Mouse (Mus musculus) ovary, adult 18-20 months (tissue): Measurements from ENCODE around the gene Gm10272.
"Not testable (repeated sequence)": the region's sequence is repeated elsewhere in the genome, so short reads cannot be mapped to it uniquely, and the experiment has no call there.

ENCODE experiments used
- DNase-seq: peaks from one replicate; pipeline ENCODE4 v3.0.0; 2022; ENCODE audit warnings: low spot score, mixed read lengths

Gene Gm10272

DNA sequence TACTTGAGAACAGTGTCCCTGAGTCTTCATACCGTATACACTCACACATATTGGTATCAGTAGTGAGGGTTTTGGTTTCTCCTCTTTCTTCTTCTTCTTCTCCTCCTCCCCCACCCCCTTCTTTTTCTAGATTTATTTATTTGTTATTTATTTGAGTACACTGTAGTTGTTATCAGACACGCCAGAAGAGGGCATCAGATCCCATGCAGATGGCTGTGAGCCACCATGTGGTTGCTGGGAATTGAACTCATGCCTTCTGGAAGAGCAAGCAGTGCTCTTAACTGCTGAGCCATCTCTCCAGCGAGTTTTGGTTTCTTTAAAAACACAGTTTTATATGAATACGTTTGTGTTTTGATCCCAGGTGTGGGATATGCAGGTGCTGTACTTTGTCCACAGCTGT lies 21.9 kb downstream of the Gm10272 start:
- DNase-seq: no peak

DNA sequence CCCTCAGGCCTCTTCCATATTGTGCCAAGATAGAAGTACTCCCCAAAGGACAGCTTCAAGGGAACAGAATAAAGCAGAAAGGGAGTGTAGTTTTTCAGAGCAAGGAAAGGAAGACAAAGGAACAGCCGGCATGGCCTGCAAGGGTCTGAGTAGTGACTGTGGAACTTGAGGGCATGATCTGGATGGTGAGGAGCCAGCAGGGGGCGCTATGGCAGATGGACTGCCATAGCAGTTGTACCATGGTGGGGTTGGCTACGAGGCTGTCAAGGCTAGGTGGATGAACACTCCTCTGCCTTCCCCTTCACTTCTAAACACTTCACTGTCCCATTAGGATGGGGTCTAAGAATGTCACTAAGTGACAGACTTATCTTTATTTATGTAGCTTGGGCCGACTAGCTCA lies 22.8 kb downstream of the Gm10272 start:
- DNase-seq: no peak

DNA sequence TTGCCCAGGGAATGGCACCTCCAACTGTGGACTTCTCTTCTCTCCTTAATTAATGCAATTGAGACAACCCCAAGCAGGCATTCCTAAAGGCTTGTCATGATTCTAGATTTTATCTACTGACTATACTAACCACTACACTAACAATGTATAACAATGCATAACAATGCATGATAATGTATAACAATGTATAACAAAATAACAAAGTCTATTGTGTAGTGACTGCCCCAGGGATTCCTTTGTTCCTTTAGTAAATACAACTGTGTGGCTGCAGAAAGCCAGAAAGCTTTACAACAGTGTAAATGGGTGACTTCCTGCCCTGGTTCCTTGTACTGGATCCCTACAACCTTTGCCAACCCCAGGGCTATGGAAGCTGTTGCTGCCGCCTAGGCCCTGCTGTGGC lies 29.5 kb downstream of the Gm10272 start:
- no peak for DNase-seq

DNA sequence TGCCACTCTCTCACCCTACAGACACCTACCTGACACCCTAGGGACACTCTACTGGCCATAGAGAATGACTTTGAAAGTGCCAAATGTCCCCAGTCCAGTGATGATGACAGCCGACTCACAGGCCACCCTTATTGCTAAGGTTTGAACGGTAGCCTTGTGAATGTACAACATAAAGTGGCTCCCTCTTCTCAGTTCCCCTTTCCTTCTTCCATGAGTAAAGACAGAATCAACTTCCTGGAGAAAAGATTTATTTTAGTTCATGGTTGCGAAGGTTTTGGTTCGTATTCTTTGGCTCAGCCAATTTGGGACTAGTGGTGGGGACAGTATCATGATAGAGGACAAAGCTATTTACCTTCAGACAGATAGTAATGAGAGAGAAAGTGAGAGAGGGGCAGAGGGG lies 32.5 kb downstream of the Gm10272 start:
- DNase-seq: no peak

DNA sequence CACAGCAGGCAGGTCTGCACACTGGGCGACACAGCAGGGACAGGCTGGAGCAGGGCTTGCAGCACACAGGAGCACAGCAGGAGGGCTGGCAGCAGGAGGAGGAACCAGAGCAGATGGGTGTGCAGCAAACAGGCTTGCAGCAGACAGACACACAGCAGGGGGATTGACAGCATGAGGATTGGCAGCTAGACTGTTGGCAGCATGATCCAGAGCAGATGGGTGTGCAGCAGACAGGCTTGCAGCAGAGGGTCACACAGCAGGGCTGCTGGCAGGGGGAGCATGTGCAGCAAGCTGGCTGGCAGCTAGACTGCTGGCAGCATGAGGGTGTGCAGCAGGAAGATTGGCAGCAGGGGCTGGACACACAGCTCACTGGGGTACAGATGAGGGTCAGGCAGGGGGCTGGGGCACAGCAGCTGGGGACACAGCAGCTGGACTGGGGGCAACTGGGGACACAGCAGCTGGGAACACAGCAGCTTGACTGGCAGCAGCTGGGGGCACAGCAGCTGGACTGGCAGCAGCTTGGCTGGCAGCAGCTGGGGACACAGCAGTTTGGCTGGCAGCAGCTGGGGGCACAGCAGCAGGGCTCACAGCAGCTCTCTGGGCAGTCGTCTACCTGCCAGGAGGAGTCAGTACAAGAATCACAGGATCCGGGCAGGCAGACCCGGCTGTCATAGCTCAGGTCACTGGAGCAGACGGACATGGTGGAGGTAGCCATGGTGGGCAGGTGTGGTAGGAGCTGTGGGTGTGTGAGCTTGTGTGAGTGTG lies 35.7 kb downstream of the Gm10272 start, which contains the start of gene Gm18596:
TSS of gene Gm18596 (minus strand) at position 715 of the 765 bp plus-strand sequence.
- DNase-seq: not testable (repeated sequence)

DNA sequence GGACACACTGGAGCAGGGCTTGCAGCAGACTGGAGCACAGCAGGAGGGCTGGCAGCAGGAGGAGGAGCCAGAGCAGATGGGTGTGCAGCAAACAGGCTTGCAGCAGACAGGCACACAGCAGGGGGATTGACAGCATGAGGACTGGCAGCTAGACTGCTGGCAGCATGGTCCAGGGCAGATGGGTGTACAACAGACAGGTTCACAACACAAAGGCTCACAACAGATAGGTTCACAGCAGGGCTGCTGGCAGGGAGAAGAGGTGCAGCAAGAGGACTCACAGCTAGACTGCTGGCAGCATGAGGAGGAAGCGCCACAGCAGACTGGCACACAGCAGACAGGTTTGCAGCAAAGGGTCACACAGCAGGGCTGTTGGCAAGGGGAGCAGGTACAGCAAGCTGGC lies 44.3 kb downstream of the Gm10272 start:
- DNase-seq: not testable (repeated sequence)

DNA sequence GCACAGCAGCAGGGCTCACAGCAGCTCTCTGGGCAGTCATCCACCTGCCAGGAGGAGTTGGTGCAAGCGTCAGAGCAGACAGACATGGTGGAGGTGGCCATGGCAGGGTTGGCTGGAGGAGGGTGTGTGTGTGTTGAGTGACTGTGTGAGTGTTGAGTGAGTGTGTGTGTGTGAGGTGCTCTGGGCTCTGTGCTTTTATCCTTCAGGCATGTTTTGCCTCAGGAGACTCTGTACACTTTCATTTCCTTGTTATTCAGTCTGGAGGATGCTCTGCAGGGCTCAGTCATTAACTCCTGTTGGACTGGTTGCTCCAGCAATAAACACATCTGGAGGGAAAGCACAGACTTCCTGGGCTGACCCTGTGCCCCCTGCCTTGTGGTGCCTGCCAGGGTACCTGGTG lies 44.8 kb downstream of the Gm10272 start, which contains the start of gene Gm9736:
TSS of gene Gm9736 (minus strand) at position 101 of the 400 bp plus-strand sequence.
- DNase-seq: not testable (repeated sequence)

DNA sequence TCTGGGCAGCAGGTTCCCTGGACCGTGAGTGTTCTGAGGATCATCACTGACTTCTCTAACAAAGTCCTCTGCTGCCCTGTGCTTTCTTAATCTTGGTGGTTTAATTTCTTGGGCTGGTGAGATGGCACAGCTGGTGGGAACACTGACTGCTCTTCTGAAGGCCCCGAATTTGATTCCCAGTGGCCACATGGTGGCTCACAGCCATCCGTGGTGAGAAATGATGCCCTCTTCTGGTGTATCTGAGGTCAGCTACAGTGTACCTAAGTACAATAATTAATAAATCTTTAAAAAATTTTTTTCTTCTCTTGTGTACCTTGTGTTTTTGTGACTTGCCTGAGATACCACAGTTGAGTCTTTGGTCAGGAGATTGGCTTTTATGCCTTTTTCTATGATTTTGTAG lies 45.9 kb downstream of the Gm10272 start:
- not testable (repeated sequence) for DNase-seq

DNA sequence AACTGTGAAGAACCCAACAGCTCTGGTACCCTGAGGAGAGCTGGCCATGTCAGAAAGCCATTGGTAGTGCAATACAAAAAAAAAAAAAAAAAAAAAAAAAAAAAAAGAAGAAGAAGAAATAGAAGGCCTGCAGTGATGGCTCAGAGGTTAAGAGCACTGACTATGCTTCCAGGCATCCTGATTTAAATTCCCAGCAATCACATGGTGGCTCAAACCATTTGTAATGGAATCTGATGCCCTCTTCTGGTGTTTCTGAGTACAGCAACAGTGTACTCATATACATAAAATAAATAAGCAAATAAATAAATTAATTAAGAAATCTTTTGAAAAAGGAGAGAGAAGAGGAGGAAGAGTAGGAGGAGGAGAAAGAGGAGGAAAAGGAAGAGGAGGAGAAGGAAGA lies 47.0 kb downstream of the Gm10272 start:
- DNase-seq: no peak
